ENCODE assay signal across 16 mouse cellular contexts in genomic region chr2:34552772-34553171, GRCm38 (mm10).
"Had no signal": no experiment of that assay in that cellular context is flagged by ENCODE, and none has a peak within 500 bp of the region (broad histone marks: within the 10 kb centered on the region; RNA-seq: fewer than 3 reads in every experiment).

No protein-coding gene starts in this region.

- H3K4me2 ChIP-seq: limb, embryonic 13.5 days; neural tube, embryonic 15.5 days had no signal

- H3K27ac ChIP-seq: limb, embryonic 13.5 days; liver, embryonic 14.5 days; midbrain, embryonic 10.5 days had no signal

- H3K9ac ChIP-seq: limb, embryonic 13.5 days; liver, embryonic 14.5 days; neural tube, embryonic 15.5 days had no signal

- H3K4me3 ChIP-seq: limb, embryonic 13.5 days; midbrain, embryonic 10.5 days; myocyte; neural tube, embryonic 15.5 days had no signal

- H3K9me3 ChIP-seq: limb, embryonic 13.5 days; midbrain, embryonic 10.5 days; neural tube, embryonic 15.5 days had no signal

- H3K36me3 ChIP-seq: limb, embryonic 13.5 days; midbrain, embryonic 10.5 days; neural tube, embryonic 15.5 days had no signal

- DNase-seq: kidney, adult 8-10 months; kidney, postnatal 10 days; kidney, postnatal 4 days; left cerebral cortex, postnatal 4 days; lung, adult 18-20 months; lung, postnatal 36 days; midbrain, embryonic 14.5 days; right cerebral cortex, adult 18-20 months; right cerebral cortex, postnatal 25 days; thymus, adult 2 months; thymus, postnatal 25 days had no signal

- H3K27me3 ChIP-seq: neural tube, embryonic 15.5 days had no signal
